Mouse (Mus musculus): ENCODE data around the gene Clip1. TPM values are rescaled to one million over a fixed set of nuclear protein-coding genes. Genes with fewer than 3 reads are reported as not detected.

Clip1 gene
- polyA plus RNA-seq, 1 experiment from 2014 or later, result 15.7 TPM

DNA sequence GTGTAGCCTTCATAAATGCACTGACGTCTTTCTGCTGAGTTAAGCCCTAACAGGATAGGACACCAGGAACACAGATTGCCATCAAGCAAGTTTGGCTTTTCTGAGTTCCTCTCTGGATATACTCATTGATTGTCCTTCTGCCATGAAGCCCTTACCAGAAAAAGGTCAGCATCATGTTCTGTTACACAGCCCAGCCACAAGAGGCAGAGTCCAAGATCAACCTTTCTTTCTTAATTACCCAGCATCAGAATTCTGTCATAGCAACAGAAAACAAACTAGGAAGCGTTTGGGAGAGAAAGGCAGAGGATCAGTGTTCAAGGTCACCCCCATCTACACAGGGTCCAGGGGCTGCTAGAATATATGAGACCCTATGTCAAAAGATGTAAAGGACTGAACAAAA, 33.6 kb downstream of the Clip1 start:
- Histone ChIP-seq H3K4me3 (ENCODE audit: low read depth, low read length) (no peak overlapping the region), H3K9ac (ENCODE audit: low read depth, low read length) (no peak overlapping the region), H3K4me1 (replicated peaks; ENCODE audit: control insufficient read depth, insufficient read depth, low read length) (no peaks in the 10 kb centered on the region), H3K4me2 (replicated peaks; ENCODE audit: low read depth) (no peak overlapping the region), H3K9me3 (ENCODE audit: control insufficient read depth) (no peaks in the 10 kb centered on the region), H3K27ac (ENCODE audit: low read depth, low read length) (no peak overlapping the region), H3K36me3 (ENCODE audit: control insufficient read depth, insufficient read depth) (peaks cover 38% of the 10 kb centered on the region), H3K27me3 (replicated peaks; ENCODE audit: control insufficient read depth, insufficient read depth, low read length) (no peaks in the 10 kb centered on the region)
- 46% methylated on average over 2 of the region's 2 CpGs for WGBS
- peak; percentile 47 for TF ChIP-seq CTCF (IDR thresholded peaks at IDR 0.05; ENCODE audit: low read depth)
- no peak for ATAC-seq

DNA sequence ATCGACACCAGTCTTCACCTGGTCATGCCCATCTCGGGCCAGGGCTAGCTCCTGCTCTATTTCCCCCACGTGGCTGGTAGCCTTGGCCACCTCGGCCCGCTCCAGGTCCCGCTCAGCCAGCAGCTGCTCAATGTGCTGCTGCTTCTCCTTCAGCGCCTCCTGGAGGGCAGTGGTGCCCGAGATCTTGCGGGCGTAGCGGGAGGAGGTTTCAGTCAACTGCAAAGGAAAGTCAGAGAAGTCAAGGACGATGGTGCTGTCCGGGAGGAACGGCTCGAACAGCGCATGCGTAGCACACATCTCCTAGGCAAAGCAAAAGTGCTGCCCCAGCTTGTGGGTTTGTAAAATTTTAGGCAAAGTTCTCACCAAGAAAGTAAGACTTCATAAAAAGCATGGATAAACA, 42.0 kb downstream of the Clip1 start:
- no peaks in the 10 kb centered on the region for H3K4me1 ChIP-seq (replicated peaks; ENCODE audit: control insufficient read depth, insufficient read depth, low read length)
- H3K4me3 ChIP-seq (ENCODE audit: low read depth, low read length), result no peak overlapping the region
- 93% methylated on average over 17 of the region's 17 CpGs for WGBS
- no peak overlapping the region for H3K4me2 ChIP-seq (replicated peaks; ENCODE audit: low read depth)
- H3K9ac ChIP-seq (ENCODE audit: low read depth, low read length), result no peak overlapping the region
- peaks cover 48% of the 10 kb centered on the region for H3K36me3 ChIP-seq (ENCODE audit: control insufficient read depth, insufficient read depth)
- TF ChIP-seq CTCF (IDR thresholded peaks at IDR 0.05; ENCODE audit: low read depth), result 0 out of 2 replicates have a peak, but pooled peaks have one; percentile 6
- no peaks in the 10 kb centered on the region for H3K9me3 ChIP-seq (ENCODE audit: control insufficient read depth)
- H3K27ac ChIP-seq (ENCODE audit: low read depth, low read length), result no peak overlapping the region
- no peak for ATAC-seq
- H3K27me3 ChIP-seq (replicated peaks; ENCODE audit: control insufficient read depth, insufficient read depth, low read length), result no peaks in the 10 kb centered on the region

DNA sequence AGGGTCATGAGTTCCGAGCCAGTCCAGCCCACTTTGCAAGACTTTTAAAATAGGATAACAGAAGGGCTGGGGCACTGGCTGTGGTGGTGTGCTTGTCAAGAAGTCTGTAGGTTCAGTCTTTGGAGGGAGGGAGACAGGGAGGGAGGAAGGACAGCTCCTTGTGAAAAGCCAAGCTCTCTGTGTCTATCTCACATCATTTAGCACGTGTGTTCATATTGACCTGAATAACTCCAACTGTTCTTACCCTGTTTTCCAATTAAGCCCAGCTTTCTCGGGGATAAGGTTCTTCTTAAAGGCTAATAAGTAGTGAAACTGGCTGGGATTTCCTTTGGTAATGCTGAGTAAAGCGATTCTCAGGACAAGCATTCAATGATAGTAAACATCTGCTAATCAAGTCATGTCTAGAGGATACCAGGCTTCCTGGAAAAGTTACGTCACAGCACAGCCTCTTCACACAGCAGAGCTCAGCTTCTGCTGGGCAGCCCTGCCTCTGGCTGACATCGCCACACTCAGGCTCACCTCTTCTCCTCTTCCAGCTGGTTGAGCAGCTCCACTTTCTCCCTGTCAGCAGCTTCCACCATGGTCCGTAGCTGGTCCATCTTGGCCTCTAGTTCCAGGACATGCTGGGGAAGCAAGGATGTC, 43.0 kb downstream of the Clip1 start:
- Histone ChIP-seq H3K4me1 (replicated peaks; ENCODE audit: control insufficient read depth, insufficient read depth, low read length) (no peaks in the 10 kb centered on the region), H3K9ac (ENCODE audit: low read depth, low read length) (no peak overlapping the region), H3K4me2 (replicated peaks; ENCODE audit: low read depth) (no peak overlapping the region), H3K27ac (ENCODE audit: low read depth, low read length) (no peak overlapping the region), H3K4me3 (ENCODE audit: low read depth, low read length) (no peak overlapping the region), H3K27me3 (replicated peaks; ENCODE audit: control insufficient read depth, insufficient read depth, low read length) (no peaks in the 10 kb centered on the region), H3K36me3 (ENCODE audit: control insufficient read depth, insufficient read depth) (peaks cover 41% of the 10 kb centered on the region), H3K9me3 (ENCODE audit: control insufficient read depth) (no peaks in the 10 kb centered on the region)
- ATAC-seq, result no peak
- WGBS, result 77% methylated on average over 7 of the region's 7 CpGs
- TF ChIP-seq CTCF (IDR thresholded peaks at IDR 0.05; ENCODE audit: low read depth), result no peak

DNA sequence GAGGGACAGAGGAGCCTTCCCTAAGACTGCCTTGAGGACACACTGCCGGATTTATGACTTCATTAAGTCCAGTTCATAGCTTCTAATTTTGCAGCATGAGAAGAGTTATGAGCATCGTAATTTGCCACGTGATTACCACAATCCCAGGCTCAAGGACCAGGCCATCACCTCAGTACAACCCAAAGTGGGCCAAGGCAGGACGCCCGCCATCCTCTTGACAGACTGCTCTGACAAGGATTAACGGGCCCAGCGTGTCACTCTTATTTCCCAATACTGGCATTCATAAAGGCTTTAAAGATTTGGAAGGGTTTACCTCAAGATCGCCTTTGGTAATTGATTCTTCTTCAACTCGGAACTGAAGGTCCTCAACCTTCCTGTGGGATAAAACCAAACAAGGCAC, 44.2 kb downstream of the Clip1 start:
- H3K9ac ChIP-seq (ENCODE audit: low read depth, low read length), result no peak overlapping the region
- no peak overlapping the region for H3K27ac ChIP-seq (ENCODE audit: low read depth, low read length)
- no peak overlapping the region for H3K4me3 ChIP-seq (ENCODE audit: low read depth, low read length)
- H3K4me1 ChIP-seq (replicated peaks; ENCODE audit: control insufficient read depth, insufficient read depth, low read length), result no peaks in the 10 kb centered on the region
- no peaks in the 10 kb centered on the region for H3K9me3 ChIP-seq (ENCODE audit: control insufficient read depth)
- no peak for ATAC-seq
- H3K36me3 ChIP-seq (ENCODE audit: control insufficient read depth, insufficient read depth), result peaks cover 34% of the 10 kb centered on the region
- 90% methylated on average over 9 of the region's 9 CpGs for WGBS
- H3K4me2 ChIP-seq (replicated peaks; ENCODE audit: low read depth), result no peak overlapping the region
- no peaks in the 10 kb centered on the region for H3K27me3 ChIP-seq (replicated peaks; ENCODE audit: control insufficient read depth, insufficient read depth, low read length)
- TF ChIP-seq CTCF (IDR thresholded peaks at IDR 0.05; ENCODE audit: low read depth), result no peak

DNA sequence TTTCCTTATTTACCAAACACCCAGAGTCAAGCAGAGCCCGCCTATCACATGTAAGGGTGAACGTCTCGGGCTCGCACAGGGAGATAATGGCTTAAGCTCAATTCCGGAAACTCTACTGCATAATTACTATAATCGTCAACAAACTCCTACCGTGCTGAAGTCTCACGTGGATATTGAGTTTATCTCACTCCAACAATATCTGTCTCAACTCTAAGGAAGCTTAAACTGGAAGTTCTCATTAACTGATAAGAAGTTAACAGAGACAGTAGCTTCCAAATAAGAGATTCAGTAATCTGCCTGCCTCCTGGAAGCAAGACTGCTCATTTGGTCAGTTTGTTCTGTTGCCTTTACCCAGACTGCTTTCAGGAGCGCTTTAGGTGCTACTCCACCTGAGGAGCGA, 53.2 kb downstream of the Clip1 start:
- 82% methylated on average over 10 of the region's 10 CpGs for WGBS
- no peaks in the 10 kb centered on the region for H3K4me1 ChIP-seq (replicated peaks; ENCODE audit: control insufficient read depth, insufficient read depth, low read length)
- no peaks in the 10 kb centered on the region for H3K9me3 ChIP-seq (ENCODE audit: control insufficient read depth)
- no peak for ATAC-seq
- H3K4me3 ChIP-seq (ENCODE audit: low read depth, low read length), result no peak overlapping the region
- H3K9ac ChIP-seq (ENCODE audit: low read depth, low read length), result no peak overlapping the region
- no peak overlapping the region for H3K4me2 ChIP-seq (replicated peaks; ENCODE audit: low read depth)
- peaks cover 24% of the 10 kb centered on the region for H3K36me3 ChIP-seq (ENCODE audit: control insufficient read depth, insufficient read depth)
- no peaks in the 10 kb centered on the region for H3K27me3 ChIP-seq (replicated peaks; ENCODE audit: control insufficient read depth, insufficient read depth, low read length)
- H3K27ac ChIP-seq (ENCODE audit: low read depth, low read length), result no peak overlapping the region
- no peak for TF ChIP-seq CTCF (IDR thresholded peaks at IDR 0.05; ENCODE audit: low read depth)

DNA sequence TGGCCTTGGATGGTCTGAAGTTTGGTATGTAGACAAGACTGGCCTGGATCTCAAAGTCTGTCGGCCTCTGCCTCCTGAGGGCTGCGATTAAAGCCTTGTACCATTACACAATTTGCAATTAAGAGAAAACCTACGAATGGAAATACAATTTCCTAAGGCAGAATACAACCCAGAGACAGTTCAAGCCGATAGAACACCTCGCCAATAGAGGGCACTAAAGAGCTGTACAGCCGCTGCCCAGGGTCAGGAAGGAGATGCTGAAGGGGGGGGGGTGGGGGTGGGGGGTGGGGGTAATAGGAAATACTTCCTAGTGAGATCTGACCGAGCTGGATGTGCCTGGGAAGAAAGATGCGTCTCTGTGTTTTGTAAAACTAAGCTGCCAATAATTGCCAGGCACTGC, 57.8 kb downstream of the Clip1 start:
- H3K4me1 ChIP-seq (replicated peaks; ENCODE audit: control insufficient read depth, insufficient read depth, low read length), result no peaks in the 10 kb centered on the region
- ATAC-seq, result 0 out of 2 replicates have a peak, but pooled peaks have one; percentile 33
- peak; percentile 77 for TF ChIP-seq CTCF (IDR thresholded peaks at IDR 0.05; ENCODE audit: low read depth)
- H3K9ac ChIP-seq (ENCODE audit: low read depth, low read length), result no peak overlapping the region
- H3K4me3 ChIP-seq (ENCODE audit: low read depth, low read length), result no peak overlapping the region
- H3K27me3 ChIP-seq (replicated peaks; ENCODE audit: control insufficient read depth, insufficient read depth, low read length), result no peaks in the 10 kb centered on the region
- no peaks in the 10 kb centered on the region for H3K9me3 ChIP-seq (ENCODE audit: control insufficient read depth)
- WGBS, result 21% methylated on average over 8 of the region's 8 CpGs
- no peak overlapping the region for H3K4me2 ChIP-seq (replicated peaks; ENCODE audit: low read depth)
- no peak overlapping the region for H3K27ac ChIP-seq (ENCODE audit: low read depth, low read length)
- H3K36me3 ChIP-seq (ENCODE audit: control insufficient read depth, insufficient read depth), result peaks cover 22% of the 10 kb centered on the region

Data from intestine, postnatal 0 days (tissue).